Mouse (Mus musculus) layer of hippocampus, postnatal 25 days (tissue): ENCODE measurements at regions not wholly inside any gene's neighbourhood (a gene's known extent, or its start where the extent isn't known, plus 50 kb on each side); places are given as distances from the start of the nearest gene placed in this dataset.

ENCODE experiments used
- DNase-seq, 2 experiments: peaks; one replicate each; pipeline ENCODE4 v3.0.0; 2022; ENCODE audit warnings: mixed read lengths in 2 of 2, low spot score in 1 of 2; ENCODE audit errors: extremely low spot score in 1 of 2

DNA sequence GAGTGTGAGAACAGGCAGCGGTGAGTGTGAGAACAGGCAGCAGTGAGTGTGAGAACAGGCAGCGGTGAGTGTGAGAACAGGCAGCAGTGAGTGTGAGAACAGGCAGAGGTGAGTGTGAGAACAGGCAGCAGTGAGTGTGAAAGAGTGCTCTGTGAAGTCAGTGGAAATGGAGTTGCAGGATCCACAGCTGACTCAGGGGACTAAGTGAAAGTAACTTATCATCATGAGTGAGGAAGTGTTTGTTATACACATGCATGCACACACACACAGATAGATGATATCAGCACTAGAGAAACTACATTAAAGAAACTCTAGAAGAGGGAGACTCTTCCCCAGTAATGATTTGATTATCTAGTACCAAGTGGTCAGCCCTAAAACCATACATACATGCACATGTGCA, 76.0 kb upstream of the Btg1 start:
- no peak for DNase-seq

DNA sequence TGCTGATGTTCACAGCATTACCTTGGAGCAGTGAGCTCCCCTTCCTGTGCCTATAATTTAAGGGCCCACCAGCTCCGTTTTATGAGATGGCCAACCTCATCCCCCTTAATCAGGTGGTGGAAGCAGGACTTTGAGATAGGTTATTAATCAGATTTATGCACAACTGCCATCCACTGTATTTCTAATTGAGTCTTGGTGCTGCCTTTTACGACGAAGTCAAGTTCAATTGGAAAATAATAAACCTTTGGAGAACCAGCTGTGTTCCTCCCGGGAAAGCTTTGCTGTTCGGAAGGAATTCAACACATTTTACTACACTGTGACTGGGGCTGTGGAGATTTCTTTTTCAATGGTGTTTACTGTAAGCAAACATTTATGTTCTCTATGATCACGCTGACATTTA, 71.5 kb upstream of the Btg1 start:
- no peak for DNase-seq

DNA sequence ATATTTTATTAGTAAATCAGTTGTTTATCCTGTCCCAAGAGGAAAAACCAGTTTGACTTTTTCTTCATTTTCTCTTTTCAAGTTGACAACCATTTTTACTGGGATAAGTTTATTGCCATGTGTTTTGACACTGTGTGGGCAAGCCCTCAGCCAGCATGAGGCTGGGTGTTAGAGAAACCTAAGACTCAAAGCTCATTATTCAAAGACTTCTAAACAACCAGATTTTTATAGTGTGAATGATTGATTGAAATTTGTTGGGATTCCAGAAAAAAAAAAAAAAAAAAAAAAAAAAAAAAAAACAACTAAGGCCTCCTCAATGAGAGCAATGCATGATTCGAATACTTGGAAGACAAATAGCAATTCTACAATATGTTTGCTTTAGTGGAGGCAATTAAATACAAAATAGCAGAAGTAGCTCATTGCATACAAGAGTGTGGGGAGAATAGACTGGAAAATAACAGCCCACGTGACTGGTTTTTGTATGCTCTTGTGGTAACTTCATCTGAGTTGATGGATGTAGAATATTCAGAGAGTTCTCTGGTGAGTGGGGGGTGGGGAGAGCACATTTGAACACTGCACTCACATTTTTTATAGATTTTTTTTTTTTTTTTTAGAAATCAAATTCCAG, 70.9 kb upstream of the Btg1 start:
- DNase-seq, result no peak

DNA sequence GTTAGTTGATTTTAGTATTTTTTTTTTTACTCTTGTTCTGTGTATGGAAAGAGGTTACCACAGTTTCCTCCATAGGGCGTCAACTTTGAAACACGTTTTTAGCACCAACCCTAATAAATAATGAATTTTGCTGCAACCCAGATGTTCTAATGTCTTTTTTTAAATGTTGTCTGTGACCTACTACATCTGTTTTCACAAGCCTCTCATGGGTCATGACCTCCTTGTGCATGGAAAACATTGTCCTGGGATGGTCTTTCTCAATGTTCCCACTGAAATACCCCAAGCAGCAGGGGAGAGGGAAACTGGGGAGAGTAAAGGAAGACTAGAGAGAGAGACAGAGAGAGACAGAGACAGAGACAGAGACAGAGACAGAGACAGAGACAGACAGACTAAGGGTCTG, 67.2 kb upstream of the Btg1 start:
- no peak for DNase-seq

DNA sequence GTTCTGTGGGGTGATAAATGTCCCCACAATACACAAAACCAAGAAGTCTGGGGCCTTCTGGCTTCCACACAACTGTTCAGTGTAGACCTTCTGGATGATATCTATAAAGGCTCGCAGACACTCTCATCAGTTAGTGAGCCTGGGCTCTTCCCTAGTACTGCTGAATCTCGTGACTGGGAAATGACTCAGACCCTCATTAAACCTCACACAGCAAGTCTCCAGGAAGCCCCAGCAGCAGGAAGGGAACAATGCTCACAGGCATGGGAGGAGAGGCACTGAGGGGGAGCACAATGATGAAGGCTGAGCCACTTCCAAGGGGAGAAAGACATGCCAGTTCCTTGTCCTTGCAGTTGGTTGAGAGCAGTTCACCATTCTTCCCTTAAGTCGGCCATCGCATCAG, 66.5 kb upstream of the Btg1 start:
- DNase-seq, result no peak

- no peak for DNase-seq
Measured at GRCm38 (mm10) chr10:96557336-96557735, 59.5 kb upstream of the Btg1 start.

DNA sequence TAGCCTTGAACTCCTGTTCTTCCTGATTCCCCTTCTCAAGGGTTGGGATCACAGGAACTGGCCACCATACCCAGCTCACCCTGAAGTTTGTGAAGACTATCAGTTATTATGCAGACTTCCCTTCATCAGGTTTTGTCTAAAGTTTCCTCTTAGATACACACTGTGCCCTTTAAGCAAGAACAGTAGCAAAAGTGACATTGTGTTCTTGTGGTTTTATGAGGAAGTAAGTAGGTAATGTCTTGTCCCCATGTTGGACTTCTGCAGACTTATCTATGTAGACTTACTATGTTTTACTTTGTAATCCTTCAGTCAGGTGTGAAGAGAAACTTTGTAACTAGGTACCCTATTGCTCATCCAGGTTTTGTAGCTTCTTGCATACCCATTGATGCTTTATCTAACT, 51.5 kb upstream of the Btg1 start:
- DNase-seq, result no peak
